Mouse (Mus musculus) spleen, adult 2 months (tissue): ENCODE data around the gene Abcd2.

Experiments
- CTCF ChIP-seq: fragments of 200-500 bp; IDR thresholded peaks from 2 replicates; pipeline ENCODE4 v1.5.1; 2011; ENCODE audit warnings: mild to moderate bottlenecking, inconsistent platforms; ENCODE audit not compliant: insufficient read depth, insufficient read length, insufficient replicate concordance; ENCODE audit errors: extremely low read depth
- POLR2A ChIP-seq: fragments of 200-500 bp; IDR thresholded peaks from 2 replicates; pipeline ENCODE4 v1.6.1; 2011; ENCODE audit warnings: low read depth, low read length, inconsistent platforms

- TF ChIP-seq CTCF (no peak), POLR2A (no peak)
These were observed 9.2 kb upstream of the Abcd2 start for GRCm38 (mm10) chr15:91200833-91201232.
